Comparison of ENCODE assay signal across 7 mouse cellular contexts in genomic region chr7:70334836-70335235, GRCm38 (mm10). TPM values are rescaled to one million over a fixed set of nuclear protein-coding genes. Genes with fewer than 3 reads are reported as not detected.
DNase-seq lines count a peak whose midpoint lies in the region; ATAC-seq and TF ChIP-seq lines count a peak whose summit lies in the region.

No protein-coding gene starts in this region.

- peaks cover 41% of the 10 kb centered on the region for H3K27me3 ChIP-seq in embryonic facial prominence, embryonic 11.5 days (ENCODE audit: control insufficient read depth, insufficient read depth, low read length)
- H3K27me3 ChIP-seq in heart, adult 2 months (ENCODE audit: control insufficient read depth, insufficient read depth, low read length): peaks cover 16% of the 10 kb centered on the region
- no peaks in the 10 kb centered on the region for H3K27me3 ChIP-seq in kidney, adult 2 months (replicated peaks; ENCODE audit: control insufficient read depth, insufficient read depth, low read length)
- peaks cover 100% of the 10 kb centered on the region for H3K27me3 ChIP-seq in limb, embryonic 10.5 days (ENCODE audit: low read depth, poor library complexity, severe bottlenecking)
- H3K27me3 ChIP-seq in midbrain, embryonic 11.5 days (ENCODE audit: control insufficient read depth, insufficient read depth, low read length): peaks cover 90% of the 10 kb centered on the region
- no peaks in the 10 kb centered on the region; the same call in none of the 2 replicates for H3K27me3 ChIP-seq in stomach, postnatal 0 days (ENCODE audit: control insufficient read depth, insufficient read depth, low read length)

- peak; percentile 93 for TF ChIP-seq CTCF in heart, adult 2 months (IDR thresholded peaks at IDR 0.05)
- peak; percentile 95 for TF ChIP-seq CTCF in kidney, adult 2 months (conservative IDR thresholded peaks at IDR 0.05; ENCODE audit: insufficient read depth, insufficient read length, low read depth, low read length)
- TF ChIP-seq CTCF in stomach, postnatal 0 days (IDR thresholded peaks at IDR 0.05; ENCODE audit: low read depth): peak; percentile 96

- DNase-seq in adrenal gland, postnatal 14 days: peak; percentile 87
- DNase-seq in embryonic facial prominence, embryonic 11.5 days (ENCODE audit: low spot score): peak; percentile 90
- peak; percentile 76 to 87 for DNase-seq in heart, adult 2 months
- DNase-seq in kidney, adult 2 months: peak; percentile 87
- DNase-seq in limb, embryonic 10.5 days (ENCODE audit: low spot score): peak; percentile 87
- peak; percentile 98 for DNase-seq in midbrain, embryonic 11.5 days (ENCODE audit: low spot score, missing footprints)
- peak; percentile 89 for DNase-seq in stomach, postnatal 0 days (ENCODE audit: low spot score)

- no peak overlapping the region for H3K27ac ChIP-seq in embryonic facial prominence, embryonic 11.5 days (replicated peaks; ENCODE audit: low read depth, low read length)
- H3K27ac ChIP-seq in heart, adult 2 months: no peak overlapping the region
- H3K27ac ChIP-seq in kidney, adult 2 months (ENCODE audit: insufficient read depth, low read depth, low read length): 0 out of 2 replicates have a peak overlapping the region, but pooled peaks have one; percentile 11
- no peak overlapping the region for H3K27ac ChIP-seq in limb, embryonic 10.5 days
- H3K27ac ChIP-seq in midbrain, embryonic 11.5 days (ENCODE audit: low read depth, low read length): peak overlapping the region; percentile 91
- H3K27ac ChIP-seq in stomach, postnatal 0 days (replicated peaks): peak overlapping the region; percentile 46; the same call in 1 of the 2 replicates

- peaks cover 4% of the 10 kb centered on the region for H3K4me1 ChIP-seq in embryonic facial prominence, embryonic 11.5 days (ENCODE audit: control insufficient read depth, insufficient read depth, low read length)
- H3K4me1 ChIP-seq in heart, adult 2 months (ENCODE audit: control insufficient read depth, insufficient read depth, low read length): no peaks in the 10 kb centered on the region
- no peaks in the 10 kb centered on the region for H3K4me1 ChIP-seq in kidney, adult 2 months (ENCODE audit: control insufficient read depth, insufficient read depth, low read length)
- peaks cover 66% of the 10 kb centered on the region for H3K4me1 ChIP-seq in limb, embryonic 10.5 days
- H3K4me1 ChIP-seq in midbrain, embryonic 11.5 days (ENCODE audit: control insufficient read depth, insufficient read depth, low read length): peaks cover 14% of the 10 kb centered on the region
- H3K4me1 ChIP-seq in stomach, postnatal 0 days (replicated peaks; ENCODE audit: control insufficient read depth, insufficient read depth): 0 out of 2 replicates have a peak, but pooled peaks cover 2% of the 10 kb centered on the region

- WGBS in embryonic facial prominence, embryonic 11.5 days: under 1% methylated on average over 17 of the region's 17 CpGs
- 1% methylated on average over 17 of the region's 17 CpGs for WGBS in heart, adult 2 months
- 1% methylated on average over 17 of the region's 17 CpGs for WGBS in kidney, adult 2 months
- WGBS in limb, embryonic 10.5 days: 0% methylated on average over 17 of the region's 17 CpGs
- WGBS in midbrain, embryonic 11.5 days: under 1% methylated on average over 17 of the region's 17 CpGs
- 2% methylated on average over 17 of the region's 17 CpGs for WGBS in stomach, postnatal 0 days

- TF ChIP-seq EP300 in heart, adult 2 months (IDR thresholded peaks at IDR 0.05; ENCODE audit: insufficient read depth, low read depth, low read length): 0 out of 2 replicates have a peak, but pooled peaks have one; percentile 21
- TF ChIP-seq EP300 in stomach, postnatal 0 days (optimal IDR thresholded peaks at IDR 0.05): no peak

- no peaks in the 10 kb centered on the region for H3K9me3 ChIP-seq in embryonic facial prominence, embryonic 11.5 days (replicated peaks; ENCODE audit: control insufficient read depth, low read length)
- no peaks in the 10 kb centered on the region for H3K9me3 ChIP-seq in limb, embryonic 10.5 days (replicated peaks)
- H3K9me3 ChIP-seq in midbrain, embryonic 11.5 days (ENCODE audit: control insufficient read depth, low read length): no peaks in the 10 kb centered on the region
- no peaks in the 10 kb centered on the region for H3K9me3 ChIP-seq in stomach, postnatal 0 days (ENCODE audit: control insufficient read depth, low read length)

- peak overlapping the region; percentile 59 for H3K9ac ChIP-seq in embryonic facial prominence, embryonic 11.5 days (replicated peaks; ENCODE audit: low read length)
- H3K9ac ChIP-seq in heart, adult 2 months (ENCODE audit: low read depth, low read length): 0 out of 2 replicates have a peak overlapping the region, but pooled peaks have one; percentile 14
- peak overlapping the region; percentile 76 for H3K9ac ChIP-seq in midbrain, embryonic 11.5 days (ENCODE audit: low read length)
- H3K9ac ChIP-seq in stomach, postnatal 0 days (ENCODE audit: low read length): peak overlapping the region; percentile 35; the same call in 1 of the 2 replicates

- ATAC-seq in embryonic facial prominence, embryonic 11.5 days (replicated peaks; ENCODE audit: insufficient number of reproducible peaks, low FRiP score, low TSS enrichment, low read depth): 0 out of 2 replicates have a peak, but pooled peaks have one; percentile 19
- peak; percentile 49; the same call in 1 of the 2 replicates for ATAC-seq in midbrain, embryonic 11.5 days (ENCODE audit: low FRiP score)
- ATAC-seq in stomach, postnatal 0 days (ENCODE audit: low FRiP score, low TSS enrichment): peak; percentile 51; the same call in 1 of the 2 replicates

- no peaks in the 10 kb centered on the region for H3K79me2 ChIP-seq in heart, adult 2 months (replicated peaks; ENCODE audit: control insufficient read depth, insufficient read depth, low read length)

- 0 out of 2 replicates have a peak overlapping the region, but pooled peaks have one; percentile 12 for H3K4me3 ChIP-seq in embryonic facial prominence, embryonic 11.5 days (ENCODE audit: low read depth, low read length)
- H3K4me3 ChIP-seq in heart, adult 2 months: peak overlapping the region; percentile 29; the same call in 1 of the 2 replicates
- peak overlapping the region; percentile 27; the same call in 1 of the 2 replicates for H3K4me3 ChIP-seq in kidney, adult 2 months (ENCODE audit: insufficient read depth, low read depth, low read length)
- H3K4me3 ChIP-seq in limb, embryonic 10.5 days: peak overlapping the region; percentile 37
- peak overlapping the region; percentile 43 for H3K4me3 ChIP-seq in midbrain, embryonic 11.5 days (ENCODE audit: low read depth, low read length)
- peak overlapping the region; percentile 29 for H3K4me3 ChIP-seq in stomach, postnatal 0 days (ENCODE audit: low read depth, low read length)

- TF ChIP-seq POLR2A in heart, adult 2 months (IDR thresholded peaks at IDR 0.05; ENCODE audit: insufficient read depth, low read depth, low read length): no peak
- no peak for TF ChIP-seq POLR2A in kidney, adult 2 months (IDR thresholded peaks at IDR 0.05; ENCODE audit: low read depth, low read length)

- H3K36me3 ChIP-seq in embryonic facial prominence, embryonic 11.5 days (replicated peaks; ENCODE audit: control insufficient read depth, insufficient read depth, low read depth, low read length): no peaks in the 10 kb centered on the region
- H3K36me3 ChIP-seq in heart, adult 2 months (ENCODE audit: control insufficient read depth, insufficient read depth, low read length): no peaks in the 10 kb centered on the region
- no peaks in the 10 kb centered on the region for H3K36me3 ChIP-seq in kidney, adult 2 months (ENCODE audit: control insufficient read depth, insufficient read depth, low read length)
- no peaks in the 10 kb centered on the region for H3K36me3 ChIP-seq in limb, embryonic 10.5 days
- H3K36me3 ChIP-seq in midbrain, embryonic 11.5 days (ENCODE audit: control insufficient read depth, insufficient read depth, low read length): no peaks in the 10 kb centered on the region
- H3K36me3 ChIP-seq in stomach, postnatal 0 days (ENCODE audit: control insufficient read depth, insufficient read depth, low read length): no peaks in the 10 kb centered on the region

- H3K4me2 ChIP-seq in embryonic facial prominence, embryonic 11.5 days (ENCODE audit: low read depth, low read length): peak overlapping the region; percentile 42
- peak overlapping the region; percentile 69 for H3K4me2 ChIP-seq in midbrain, embryonic 11.5 days
- H3K4me2 ChIP-seq in stomach, postnatal 0 days (replicated peaks; ENCODE audit: low read depth): peak overlapping the region; percentile 56

- intact Hi-C loops in heart, adult 2 months (cut with DNase I): loop anchor here (1.0 to 10.0 kb wide), 5 partner anchors 32 to 1360 kb away; partner anchors contain the start of gene Nr2f2

RNA-seq across cellular contexts. Expression of gene Nr2f2, which starts 31.7 kb away (rescaled TPM):
- total RNA-seq in adrenal gland, postnatal 14 days (2021): 91.5 and 106 TPM in 2 replicates
- 106 and 114 TPM in 2 replicates for polyA plus RNA-seq in embryonic facial prominence, embryonic 11.5 days (2014; fragmentation: Nextera tagmentation; extraction: Ambion mirVana)
- total RNA-seq in heart, adult 2 months (2021): 10 to 100 TPM; 16.4 to 18.8 TPM
- 22.9 and 39.3 TPM in 2 replicates for polyA plus RNA-seq in heart, adult 2 months (2012; rRNA removed)
- 193 and 288 TPM in 2 replicates for polyA plus RNA-seq in kidney, adult 2 months (2012; rRNA removed)
- 48.0 and 56.8 TPM in 2 replicates for polyA plus RNA-seq in limb, embryonic 10.5 days (2016; fragmentation: Nextera tagmentation; extraction: Ambion mirVana)
- polyA plus RNA-seq in midbrain, embryonic 11.5 days (2014; fragmentation: Nextera tagmentation; extraction: Ambion mirVana): 114 and 122 TPM in 2 replicates
- 52.8 and 53.9 TPM in 2 replicates for polyA plus RNA-seq in stomach, postnatal 0 days (2015; fragmentation: Nextera tagmentation; extraction: Ambion mirVana)

Comparison
In these comparisons a context has a peak if more than half of its experiments do, and no peak if none do; other contexts are left out.
1. H3K27ac ChIP-seq: peak in kidney, adult 2 months (single experiment), midbrain, embryonic 11.5 days (single experiment) and stomach, postnatal 0 days (single experiment); none in embryonic facial prominence, embryonic 11.5 days (single experiment), heart, adult 2 months (single experiment) and limb, embryonic 10.5 days (single experiment).
2. H3K9ac ChIP-seq: peak in every context shown above with its lines; median percentile 76 in midbrain, embryonic 11.5 days; 59 in embryonic facial prominence, embryonic 11.5 days; 35 in stomach, postnatal 0 days; 14 in heart, adult 2 months.
3. Peak in every context shown above with its lines, with median percentiles within 50 percentile points of each other: DNase-seq, ATAC-seq, H3K4me2 ChIP-seq, H3K4me3 ChIP-seq and CTCF ChIP-seq.